Mouse (Mus musculus) liver, embryonic 14.5 days (tissue): Measurements from ENCODE around the gene Oasl1.

Experiments used
- CTCF ChIP-seq: IDR thresholded peaks from 2 replicates; pipeline ENCODE4 v1.5.1; 2016; ENCODE audit warnings: antibody characterized with exemption, low read depth, control low read depth
- EP300 ChIP-seq: IDR thresholded peaks from 2 replicates; pipeline ENCODE4 v1.6.1; 2016; ENCODE audit warnings: antibody characterized with exemption, low read depth

DNA sequence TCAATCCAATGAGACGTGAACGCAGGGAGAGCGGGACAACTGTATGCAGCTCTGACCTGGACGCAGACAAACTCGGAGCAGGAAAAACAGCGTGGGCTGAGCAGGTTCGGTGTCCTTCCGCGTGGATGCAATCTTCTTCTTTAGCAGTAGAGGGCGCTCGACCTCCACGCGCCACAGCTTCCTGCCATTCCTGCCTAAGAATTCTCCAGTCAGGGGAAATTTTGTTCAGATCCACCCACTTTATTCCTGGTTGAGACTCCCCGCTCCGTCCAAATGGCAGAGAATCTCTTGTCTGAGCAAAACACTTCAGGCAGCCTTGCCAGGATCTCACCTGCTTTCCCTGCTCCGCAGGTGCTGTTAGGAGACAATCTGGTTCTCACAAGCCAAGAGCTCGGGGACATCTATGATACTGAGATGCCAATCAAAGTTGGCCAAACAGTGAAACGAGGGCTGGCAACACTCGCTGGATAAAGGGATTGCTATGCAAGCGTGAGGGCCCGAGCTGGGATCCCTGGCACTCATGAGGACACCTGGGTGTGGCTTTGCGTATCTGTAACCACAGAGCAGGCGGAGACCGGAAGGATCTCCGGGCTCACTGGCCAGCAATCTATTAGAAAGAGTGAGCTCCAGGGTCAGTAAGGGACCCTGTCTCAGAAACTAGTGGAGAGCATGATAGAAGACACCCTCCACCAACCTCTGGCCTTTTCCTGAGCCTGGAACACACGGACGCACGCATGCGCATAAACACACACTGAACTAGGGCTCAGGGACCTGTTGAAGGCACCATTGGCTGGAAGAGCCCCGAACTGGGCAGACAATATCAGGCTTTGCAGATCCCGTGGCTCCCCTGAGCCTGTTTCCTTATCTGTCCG is 56.4 kb downstream of the Oasl1 start:
- peak; percentile 98 for TF ChIP-seq CTCF
- peak; percentile 35; the same call in 1 of the 2 replicates for TF ChIP-seq EP300
